Mouse (Mus musculus): ENCODE results near the gene Dapp1.

DNA sequence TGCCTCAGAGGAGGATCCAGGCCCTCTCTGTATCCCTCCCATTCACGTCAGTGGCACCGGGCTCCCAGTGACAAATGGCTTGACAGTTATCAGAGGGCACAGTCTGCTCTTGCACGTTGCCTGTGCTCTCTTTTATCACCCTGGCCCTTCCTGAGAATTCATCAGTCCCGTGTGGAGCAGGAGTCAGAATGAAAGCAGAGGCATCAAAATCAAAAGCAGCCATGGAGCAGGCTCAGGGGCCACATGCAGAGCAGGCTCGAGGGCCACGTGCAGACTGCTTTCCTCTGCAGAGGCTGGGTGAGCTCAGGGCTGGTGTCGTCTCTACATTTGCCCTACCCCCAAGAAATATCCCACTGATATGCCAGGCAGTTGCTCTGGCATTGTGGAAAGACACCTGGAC is 29.5 kb downstream of the Dapp1 start:
- TF ChIP-seq CTCF (IDR thresholded peaks at IDR 0.05; ENCODE audit: low read depth, low read length), result no peak
- TF ChIP-seq POLR2A (IDR thresholded peaks at IDR 0.05; ENCODE audit: insufficient read depth, low read length), result no peak
- no peak for TF ChIP-seq EP300 (IDR thresholded peaks at IDR 0.05; ENCODE audit: insufficient read depth, low read depth, low read length)

All from ES-Bruce4 (cell line).